Mouse (Mus musculus): ENCODE measurements around the gene Dusp23. TPM values are rescaled to one million over a fixed set of nuclear protein-coding genes. Genes with fewer than 3 reads are reported as not detected.

Gene Dusp23
- polyA plus RNA-seq, 1 experiment from 2014 or later: 6.2 TPM

DNA sequence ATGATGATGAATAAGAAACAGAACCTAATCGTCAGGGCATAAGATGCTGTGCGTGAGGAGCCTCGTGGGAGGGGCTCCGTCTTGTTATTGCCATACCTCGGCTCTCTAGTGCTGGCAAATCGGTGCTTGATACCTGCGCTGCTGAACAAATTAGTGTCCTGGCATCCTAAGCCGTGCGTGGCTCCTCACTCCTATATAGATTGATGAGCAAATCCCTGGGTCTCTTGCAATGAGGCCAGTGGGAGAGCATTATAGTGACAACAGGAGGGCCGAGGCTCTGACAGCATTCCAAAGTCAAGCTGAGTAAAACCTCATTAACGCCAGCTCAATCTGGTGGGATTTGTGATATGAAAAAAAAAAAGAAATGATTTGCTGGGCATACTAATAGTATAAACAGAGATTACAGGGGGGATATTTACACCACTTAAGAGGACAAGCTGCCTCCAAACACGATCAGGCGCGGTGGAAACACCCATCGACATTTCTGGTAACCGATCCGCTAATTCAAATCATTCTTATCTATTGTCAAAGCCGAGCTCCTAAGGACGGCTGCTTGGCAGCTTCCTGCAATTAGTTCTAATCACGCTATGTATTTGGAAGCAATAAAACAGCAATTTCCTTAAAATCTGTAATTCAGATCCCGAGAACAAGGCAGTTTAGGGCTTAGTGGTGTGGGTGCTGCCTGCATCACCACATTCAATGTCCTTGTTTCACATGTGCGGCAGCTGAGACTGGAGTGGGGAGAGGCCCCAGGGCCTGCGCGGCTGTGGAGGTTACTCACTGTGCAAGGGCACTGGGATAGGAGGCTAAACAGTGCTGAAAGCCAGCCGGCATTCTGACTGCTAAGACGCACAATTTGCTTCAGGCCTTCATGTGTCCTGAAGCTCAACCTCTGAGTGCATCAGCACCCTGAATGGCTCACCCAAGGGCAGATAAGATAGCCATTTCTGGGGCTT is 46.9 kb downstream of the Dusp23 start:
- Histone ChIP-seq H3K27ac (peak overlapping the region; percentile 66), H3K4me3 (replicated peaks) (no peak overlapping the region)

DNA sequence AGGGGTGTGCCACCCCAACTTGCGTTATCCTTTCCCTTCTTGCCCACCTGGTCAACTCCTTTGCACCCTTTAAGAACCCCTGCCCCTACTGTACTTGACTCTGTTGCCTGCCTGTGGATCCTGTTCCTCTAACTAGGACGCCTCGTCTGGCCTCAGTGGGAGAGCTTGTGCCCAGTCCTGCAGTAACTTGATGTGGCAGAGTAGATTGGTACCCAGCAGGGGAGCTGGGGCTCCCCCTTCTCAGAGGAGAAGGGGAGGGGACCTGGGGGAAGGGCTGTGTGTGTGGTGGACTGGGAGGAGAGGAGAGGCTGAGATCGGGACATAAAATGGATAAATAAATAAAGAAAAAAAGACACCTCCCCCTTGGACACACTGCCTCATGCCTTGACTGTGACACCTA is 47.7 kb downstream of the Dusp23 start:
- H3K4me1 ChIP-seq (replicated peaks): peaks cover 16% of the 10 kb centered on the region
- 0 out of 2 replicates have a peak, but pooled peaks have one; percentile 31 for ATAC-seq
- H3K4me3 ChIP-seq (replicated peaks): no peak overlapping the region
- WGBS: 45% methylated on average over 4 of the region's 4 CpGs
- no peak overlapping the region for H3K9ac ChIP-seq (replicated peaks)
- H3K27me3 ChIP-seq: peaks cover 20% of the 10 kb centered on the region
- H3K27ac ChIP-seq: no peak overlapping the region
- no peaks in the 10 kb centered on the region for H3K9me3 ChIP-seq
- no peaks in the 10 kb centered on the region for H3K36me3 ChIP-seq
- H3K4me2 ChIP-seq (replicated peaks): no peak overlapping the region

More for the DNA sequence above, 46.9 kb downstream of the Dusp23 start:
- ATAC-seq: peak; percentile 79
- whole genome bisulfite sequencing: 15% methylated on average over 26 of the region's 26 CpGs
- no peaks in the 10 kb centered on the region for H3K36me3 ChIP-seq
- 0 out of 2 replicates have a peak overlapping the region, but pooled peaks have one; percentile 37 for H3K9ac ChIP-seq (replicated peaks)
- peaks cover 20% of the 10 kb centered on the region for H3K27me3 ChIP-seq
- peak overlapping the region; percentile 37 for H3K4me2 ChIP-seq (replicated peaks)
- no peaks in the 10 kb centered on the region for H3K9me3 ChIP-seq
- H3K4me1 ChIP-seq (replicated peaks): peaks cover 16% of the 10 kb centered on the region

DNA sequence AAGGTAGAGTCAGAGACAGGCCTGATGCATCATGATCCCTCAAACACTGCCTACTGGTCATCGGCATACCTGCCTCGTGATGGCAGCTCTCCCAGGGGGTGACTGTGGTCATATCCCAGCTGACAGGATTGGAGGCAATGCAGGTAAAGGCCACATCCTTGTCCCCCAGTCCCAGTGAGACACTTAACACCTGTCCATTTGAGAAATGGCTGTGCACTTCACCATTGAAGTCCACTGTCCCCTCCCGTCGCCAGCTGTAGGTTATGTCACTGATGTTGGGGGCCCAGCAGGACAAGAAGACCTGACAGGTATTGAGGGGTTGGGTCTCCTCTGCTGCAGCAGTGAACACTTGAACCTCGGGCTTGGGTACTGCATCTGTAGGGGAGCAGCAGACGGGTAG is 48.5 kb downstream of the Dusp23 start:
- Histone ChIP-seq H3K9me3 (no peaks in the 10 kb centered on the region), H3K4me2 (replicated peaks) (no peak overlapping the region), H3K4me1 (replicated peaks) (peaks cover 16% of the 10 kb centered on the region), H3K36me3 (no peaks in the 10 kb centered on the region), H3K4me3 (replicated peaks) (no peak overlapping the region), H3K9ac (replicated peaks) (no peak overlapping the region), H3K27ac (no peak overlapping the region), H3K27me3 (peaks cover 20% of the 10 kb centered on the region)
- ATAC-seq: no peak
- 88% methylated on average over 6 of the region's 6 CpGs for WGBS

DNA sequence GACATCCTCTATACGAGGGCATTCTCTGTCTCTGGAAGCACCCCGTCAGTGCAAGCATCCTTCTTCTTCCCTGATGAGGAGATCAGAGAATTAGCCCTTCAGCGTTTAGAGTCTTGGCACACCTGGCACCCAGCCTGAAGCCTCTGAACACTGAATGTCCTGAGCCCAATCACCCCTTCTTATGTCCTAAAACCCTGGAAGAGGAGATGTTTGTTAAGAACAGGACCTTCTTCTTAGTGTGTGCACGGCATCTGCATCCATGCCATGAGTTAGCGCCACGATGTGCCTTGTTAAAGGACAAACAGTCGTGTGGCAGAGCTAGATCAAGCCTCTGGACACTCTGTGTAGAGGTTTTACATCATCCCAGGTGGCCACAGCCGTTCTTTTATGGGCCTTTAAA is 50.3 kb downstream of the Dusp23 start:
- Histone ChIP-seq H3K4me1 (replicated peaks) (peaks cover 16% of the 10 kb centered on the region), H3K27ac (no peak overlapping the region), H3K9ac (replicated peaks) (no peak overlapping the region), H3K4me2 (replicated peaks) (no peak overlapping the region), H3K27me3 (peaks cover 20% of the 10 kb centered on the region), H3K9me3 (no peaks in the 10 kb centered on the region), H3K4me3 (replicated peaks) (no peak overlapping the region), H3K36me3 (no peaks in the 10 kb centered on the region)
- WGBS: 87% methylated on average over 8 of the region's 8 CpGs
- no peak for ATAC-seq

Other genes starting within 250 kb of the Dusp23 start
- 0.31 TPM in 1 of 2 replicates, not detected in the other for gene Slamf9, start 157.6 kb downstream of the Dusp23 start, polyA plus RNA-seq (2015; fragmentation: Nextera tagmentation; extraction: Ambion mirVana)
- gene Igsf9, start 151.2 kb downstream of the Dusp23 start, polyA plus RNA-seq (2015; fragmentation: Nextera tagmentation; extraction: Ambion mirVana): 89.0 and 94.9 TPM in 2 replicates
- gene Tagln2, start 132.9 kb downstream of the Dusp23 start, polyA plus RNA-seq (2015; fragmentation: Nextera tagmentation; extraction: Ambion mirVana): 44.0 and 49.9 TPM in 2 replicates
- 1.9 and 2.0 TPM in 2 replicates for gene Cfap45, start 112.2 kb downstream of the Dusp23 start, polyA plus RNA-seq (2015; fragmentation: Nextera tagmentation; extraction: Ambion mirVana)
- 0.20 TPM in 1 of 2 replicates, not detected in the other for gene Vsig8, start 77.0 kb downstream of the Dusp23 start, polyA plus RNA-seq (2015; fragmentation: Nextera tagmentation; extraction: Ambion mirVana)
- gene Slamf8, start 42.4 kb downstream of the Dusp23 start, polyA plus RNA-seq (2015; fragmentation: Nextera tagmentation; extraction: Ambion mirVana): not detected in 2 replicates
- gene Fcrl6, start 30.4 kb downstream of the Dusp23 start, polyA plus RNA-seq (2015; fragmentation: Nextera tagmentation; extraction: Ambion mirVana): not detected in 2 replicates
- gene Crp, start 65.1 kb upstream of the Dusp23 start, polyA plus RNA-seq (2015; fragmentation: Nextera tagmentation; extraction: Ambion mirVana): not detected in 2 replicates